Mouse (Mus musculus) left cerebral cortex, adult 18-20 months (tissue): ENCODE measurements around the gene Mthfsd. TPM values are rescaled to one million over a fixed set of nuclear protein-coding genes. Genes with fewer than 3 reads are reported as not detected.
"Not testable (repeated sequence)": the region's sequence is repeated elsewhere in the genome, so short reads cannot be mapped to it uniquely, and the experiment has no call there.

Source experiments
- DNase-seq, 2 experiments: peaks; one replicate each; pipeline ENCODE4 v3.0.0; 2021 to 2022; ENCODE audit warnings: low spot score in 2 of 2, mixed read lengths in 1 of 2
- long read RNA-seq, 2 experiments: library from polyadenylated mRNA; stranded (forward); transcript quantifications; one replicate each; pipeline ENCODE4 v2.0.0; 2021
- total RNA-seq, 2 experiments: library from RNA; stranded (reverse); gene quantifications; 2 replicates each; pipeline ENCODE4 v1.2.3; 2021

Mthfsd gene
- total RNA-seq: 10 to 100 TPM; 37.1 to 43.3 TPM
- long read RNA-seq, experiment 1, partial matches to known transcripts: 5 of 24 reads
- long read RNA-seq, experiment 1, other reads (novel, unspliced or antisense): 15 of 24 reads
- long read RNA-seq, experiment 2, partial matches to known transcripts: 2 of 22 reads
- long read RNA-seq, experiment 2, other reads (novel, unspliced or antisense): 18 of 22 reads

DNA sequence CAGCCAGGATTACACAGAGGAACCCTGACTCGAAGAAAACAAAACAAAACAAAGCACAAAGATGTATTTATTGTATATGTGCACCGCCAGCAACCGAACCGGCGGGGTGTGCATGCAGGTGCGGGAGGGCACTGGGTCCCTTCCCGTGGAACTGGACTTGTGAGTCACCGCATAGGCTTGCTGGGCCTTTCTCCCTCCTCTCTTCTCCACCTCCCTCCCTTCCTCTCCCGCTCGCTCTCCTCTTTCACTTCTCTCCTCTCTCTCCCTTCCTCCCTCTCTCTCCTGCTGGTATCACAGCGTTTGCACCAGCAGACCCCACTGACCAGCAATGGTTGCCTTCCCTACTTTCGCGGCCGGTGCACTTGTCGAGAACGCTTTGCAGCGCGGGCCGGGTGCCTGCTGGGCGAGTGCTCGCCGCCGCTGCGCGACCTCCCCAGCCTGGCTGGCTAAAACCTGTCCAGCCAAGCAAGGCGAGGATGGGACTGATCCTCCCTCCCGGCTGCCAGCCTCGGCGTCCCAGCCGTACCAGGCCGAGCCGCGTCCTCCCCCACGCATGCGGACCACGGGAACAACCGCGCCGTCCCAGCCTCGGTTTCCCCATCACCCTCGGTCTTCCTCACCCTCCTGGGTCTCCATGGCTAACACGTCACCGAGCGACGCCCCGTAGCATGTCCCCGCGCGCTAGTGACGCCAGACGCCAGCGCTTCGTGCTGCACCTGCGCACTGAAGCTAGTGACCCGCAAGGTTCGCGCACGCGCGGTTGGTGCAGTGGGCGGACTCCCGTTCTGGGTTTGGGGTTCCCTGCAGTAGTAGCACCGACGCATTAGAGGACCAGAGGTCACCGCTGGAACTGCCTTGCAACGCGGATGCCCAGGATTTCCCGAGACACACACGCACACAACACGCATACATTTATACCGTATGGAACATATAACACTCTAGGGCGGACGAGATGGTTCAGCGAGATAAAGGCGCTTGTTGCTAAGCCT is at the start of gene Mthfsd:
TSS of gene Mthfsd (minus strand) at position 725 of the 989 bp plus-strand sequence.
- DNase-seq: peak; percentile 99 to 100

DNA sequence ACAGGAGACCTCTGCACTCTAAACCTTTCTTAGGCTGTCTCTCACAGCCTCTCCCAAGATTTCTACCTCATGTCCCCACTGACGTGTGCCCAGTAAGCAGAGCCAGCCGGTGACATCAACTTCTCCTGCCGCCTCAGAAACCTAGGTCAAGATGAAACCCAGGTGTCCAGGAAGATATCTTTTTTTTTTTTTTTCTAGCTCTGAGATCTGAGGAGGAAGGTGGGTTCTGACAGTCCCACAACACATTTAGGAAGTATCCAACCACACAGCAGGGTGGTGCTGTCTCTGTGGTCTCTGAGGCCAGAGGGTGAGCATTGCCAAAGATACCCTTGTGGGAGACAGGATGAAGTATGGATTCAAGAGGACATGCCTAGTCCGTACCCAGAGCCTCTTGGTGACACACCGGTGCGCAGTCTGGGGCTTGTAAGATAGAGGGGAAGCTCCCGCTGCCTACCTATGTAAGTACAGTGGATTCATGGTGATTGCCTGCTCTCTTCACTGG is 48.8 kb upstream of the Mthfsd start:
- DNase-seq: no peak

DNA sequence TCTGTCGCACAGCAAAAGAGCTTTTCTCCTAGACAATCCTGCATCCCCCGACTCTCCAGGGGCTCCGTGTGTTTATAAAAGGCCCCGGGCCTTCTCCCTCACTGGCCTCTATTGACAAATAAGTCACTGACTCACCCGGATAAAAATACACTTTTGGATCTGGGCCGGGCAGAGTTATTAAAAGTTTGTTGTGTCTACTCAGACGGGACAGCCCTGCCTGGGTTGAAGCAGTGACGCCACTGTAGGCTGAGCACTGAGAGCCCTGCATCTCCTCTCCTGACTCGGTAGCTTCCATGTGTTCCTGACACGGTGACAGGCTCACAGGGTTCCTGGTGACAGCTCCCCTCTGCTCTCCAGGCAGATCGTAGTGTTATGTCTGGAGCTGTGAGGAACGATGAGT is 44.2 kb upstream of the Mthfsd start:
- DNase-seq: no peak

DNA sequence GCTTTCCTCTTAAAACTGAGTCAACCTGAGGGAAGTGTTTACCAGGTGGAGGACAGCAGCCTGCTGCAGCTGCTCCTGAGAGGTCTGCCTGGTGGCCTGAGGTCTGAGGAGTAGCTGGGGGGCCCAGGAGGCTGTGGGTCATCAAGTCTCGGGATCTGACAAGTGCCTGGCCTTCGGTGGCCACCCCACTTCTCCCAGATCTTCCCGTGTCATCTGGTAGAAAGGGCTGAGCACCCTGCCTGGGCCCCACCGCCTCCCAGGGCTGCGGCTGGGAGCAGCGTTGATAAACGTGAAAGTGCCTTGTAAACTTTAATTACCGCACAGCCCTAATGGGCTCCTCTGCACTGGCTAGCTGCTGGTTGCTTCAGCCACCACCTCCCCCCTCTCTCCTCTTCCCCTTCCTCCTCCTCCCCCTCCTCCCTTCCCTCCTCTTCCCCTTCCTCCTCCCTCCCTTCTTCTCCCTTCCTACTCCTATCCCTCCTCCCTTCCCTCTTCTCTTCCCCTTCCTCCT is 40.4 kb upstream of the Mthfsd start:
- DNase-seq: no peak

DNA sequence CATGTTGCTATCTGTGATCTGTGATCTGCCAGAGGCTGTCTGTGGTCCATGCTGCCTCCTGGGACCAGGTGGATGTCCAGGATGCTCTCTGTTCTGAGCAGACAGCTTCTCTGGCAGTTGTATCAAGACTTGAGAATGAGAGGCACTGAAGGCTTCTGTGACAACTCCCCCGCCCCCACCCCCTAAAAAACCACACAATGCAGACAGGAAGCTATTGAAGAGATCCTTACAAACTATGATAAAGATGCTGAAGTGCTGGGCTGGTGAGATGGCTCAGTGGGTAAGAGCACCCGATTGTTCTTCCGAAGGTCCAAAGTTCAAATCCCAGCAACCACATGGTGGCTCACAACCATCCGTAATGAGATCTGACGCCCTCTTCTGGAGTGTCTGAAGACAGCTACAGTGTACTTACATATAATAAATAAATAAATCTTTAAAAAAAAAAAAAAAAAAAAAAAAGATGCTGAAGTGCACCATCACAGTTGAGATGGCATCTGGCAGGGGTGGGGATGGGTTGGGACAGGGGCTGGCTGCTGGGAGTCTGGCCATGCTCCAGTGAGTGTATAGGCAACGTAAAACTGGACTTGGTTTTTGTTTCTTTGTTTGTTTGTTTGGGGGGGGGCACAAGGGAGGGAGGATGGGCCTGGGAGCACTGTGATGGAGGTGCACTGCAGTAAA is 37.4 kb upstream of the Mthfsd start:
- DNase-seq: not testable (repeated sequence)

DNA sequence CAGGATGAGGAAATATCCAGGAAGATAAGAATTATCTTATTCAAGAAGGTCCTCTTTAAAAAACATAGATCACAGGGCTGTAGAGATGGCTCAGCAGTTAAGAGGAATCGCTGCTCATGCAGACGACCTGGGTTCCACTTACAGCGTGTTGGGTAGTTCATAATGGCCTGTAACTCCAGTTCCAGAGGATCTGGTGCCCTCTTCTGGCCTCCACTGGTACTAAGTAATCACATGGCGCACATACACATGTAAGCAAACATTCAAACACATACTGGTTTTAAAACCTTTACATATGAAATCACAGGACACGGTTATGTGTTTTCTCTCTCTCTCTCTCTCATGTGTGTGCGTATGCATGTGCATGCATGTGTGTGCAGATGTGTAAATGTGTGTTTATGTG is 28.7 kb upstream of the Mthfsd start:
- no peak for DNase-seq

DNA sequence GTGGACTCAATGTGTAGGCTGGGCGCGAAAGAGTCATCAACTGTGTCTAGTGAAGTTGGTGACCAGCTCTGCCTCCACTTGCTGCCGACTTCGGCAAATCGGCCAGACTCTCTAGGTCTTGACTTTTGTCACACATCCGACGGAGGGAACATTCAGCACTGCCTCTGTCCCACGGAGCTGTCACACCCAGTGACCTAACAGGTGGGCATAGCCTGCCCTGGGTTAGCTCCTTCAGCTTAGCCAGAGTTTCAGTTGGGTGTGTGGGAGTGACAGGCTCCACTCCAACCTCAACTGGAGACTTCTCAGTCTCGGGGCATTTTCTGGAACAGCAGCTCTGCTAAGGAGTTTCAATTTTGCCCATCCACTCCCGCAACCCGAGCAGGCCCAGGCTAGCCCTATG is 26.3 kb upstream of the Mthfsd start:
- DNase-seq: no peak

DNA sequence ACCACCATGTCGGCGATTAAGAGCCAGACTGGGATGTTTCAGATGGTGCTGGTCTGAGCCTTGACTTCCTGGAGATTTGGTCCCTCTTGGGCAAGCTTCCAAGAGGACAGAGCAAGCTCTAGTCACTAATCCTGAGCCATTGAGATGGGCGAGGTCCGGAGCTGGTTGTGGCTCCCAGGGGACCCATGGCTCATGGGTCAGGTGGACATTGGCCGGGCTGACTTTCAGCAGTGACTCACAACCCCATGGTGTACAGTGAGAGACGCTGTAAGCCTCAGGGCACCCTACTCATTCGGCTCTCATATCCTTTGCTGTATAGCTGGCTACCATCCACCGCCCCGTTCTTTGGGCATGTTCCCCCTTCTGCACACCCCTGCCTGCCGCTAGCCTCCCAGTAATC is 25.9 kb upstream of the Mthfsd start:
- DNase-seq: no peak

DNA sequence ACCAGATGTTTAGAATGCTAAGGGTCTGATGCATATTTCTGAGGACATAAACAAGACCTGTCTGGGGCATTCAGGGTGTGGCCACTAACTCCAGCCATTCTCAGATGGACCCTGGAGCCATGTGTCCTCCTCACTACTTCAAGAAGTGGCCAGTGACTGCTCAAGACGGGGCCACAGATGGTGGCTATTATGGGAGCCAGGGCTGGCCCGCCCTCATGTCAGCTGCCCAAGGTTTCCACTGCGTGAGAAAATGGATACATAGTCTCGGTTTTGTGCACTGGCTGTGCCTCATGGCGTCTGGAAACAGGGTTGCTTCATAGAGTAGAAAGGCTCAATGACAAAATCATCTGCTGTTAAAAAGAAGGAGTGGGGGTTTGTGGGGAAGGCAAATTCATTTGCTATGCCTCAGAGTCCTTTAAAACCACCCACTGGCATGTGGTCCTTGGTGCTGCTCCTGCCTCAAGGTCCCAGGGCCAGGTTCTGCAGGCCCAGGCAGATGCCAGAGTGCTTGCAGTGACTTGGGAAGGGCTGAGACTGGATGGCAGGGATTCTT is 24.8 kb upstream of the Mthfsd start:
- DNase-seq: no peak

DNA sequence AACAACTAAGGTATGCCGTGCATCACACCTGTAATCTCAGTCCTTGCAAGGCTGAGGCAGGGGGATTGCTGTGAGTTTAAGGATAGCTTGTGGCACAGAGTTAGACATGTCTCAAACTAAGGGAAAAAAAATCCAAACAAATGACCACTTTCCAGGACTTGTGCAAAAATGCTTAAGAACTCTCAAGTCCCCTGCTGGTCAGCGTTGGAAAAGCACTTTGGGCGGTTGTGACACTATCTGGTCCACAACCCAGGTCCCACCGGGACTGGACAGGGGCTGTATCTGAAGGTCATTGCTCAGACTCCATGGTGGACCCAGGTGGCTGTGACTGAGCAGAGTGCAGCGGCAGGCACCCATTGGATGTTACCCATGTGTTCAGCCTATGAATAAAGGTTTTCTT is 22.3 kb upstream of the Mthfsd start:
- DNase-seq: no peak

DNA sequence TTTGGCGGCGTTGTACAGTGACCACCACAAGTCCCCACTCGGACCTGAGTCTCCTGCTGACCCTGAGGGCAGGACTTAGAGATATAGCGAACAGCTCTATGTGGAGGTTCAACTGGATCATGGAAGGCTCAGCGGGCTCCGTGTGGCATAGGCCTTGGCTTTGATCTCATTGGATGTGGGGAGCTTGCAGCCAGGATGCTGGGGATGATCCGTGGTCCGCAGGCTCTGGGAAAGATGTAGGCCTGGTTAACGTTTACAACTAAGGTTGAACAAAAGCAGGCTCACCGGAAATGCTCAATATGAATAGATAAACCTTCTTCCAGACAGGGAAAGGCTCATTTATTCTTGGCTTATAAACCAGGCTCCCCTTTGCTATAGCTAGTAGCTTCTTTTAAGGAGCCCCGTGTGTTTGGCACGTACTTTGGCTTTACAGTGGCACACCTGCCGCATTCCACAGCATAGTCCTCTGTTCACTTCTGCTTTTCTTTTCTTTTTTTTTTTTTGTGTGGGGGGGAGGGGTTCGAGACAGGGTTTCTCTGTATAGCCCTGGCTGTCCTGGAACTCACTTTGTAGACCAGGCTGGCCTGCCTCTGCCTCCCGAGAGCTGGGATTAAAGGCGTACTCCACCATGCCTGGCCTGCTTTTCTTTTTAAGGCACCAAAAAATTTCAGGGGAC is 21.2 kb upstream of the Mthfsd start:
- DNase-seq: no peak

DNA sequence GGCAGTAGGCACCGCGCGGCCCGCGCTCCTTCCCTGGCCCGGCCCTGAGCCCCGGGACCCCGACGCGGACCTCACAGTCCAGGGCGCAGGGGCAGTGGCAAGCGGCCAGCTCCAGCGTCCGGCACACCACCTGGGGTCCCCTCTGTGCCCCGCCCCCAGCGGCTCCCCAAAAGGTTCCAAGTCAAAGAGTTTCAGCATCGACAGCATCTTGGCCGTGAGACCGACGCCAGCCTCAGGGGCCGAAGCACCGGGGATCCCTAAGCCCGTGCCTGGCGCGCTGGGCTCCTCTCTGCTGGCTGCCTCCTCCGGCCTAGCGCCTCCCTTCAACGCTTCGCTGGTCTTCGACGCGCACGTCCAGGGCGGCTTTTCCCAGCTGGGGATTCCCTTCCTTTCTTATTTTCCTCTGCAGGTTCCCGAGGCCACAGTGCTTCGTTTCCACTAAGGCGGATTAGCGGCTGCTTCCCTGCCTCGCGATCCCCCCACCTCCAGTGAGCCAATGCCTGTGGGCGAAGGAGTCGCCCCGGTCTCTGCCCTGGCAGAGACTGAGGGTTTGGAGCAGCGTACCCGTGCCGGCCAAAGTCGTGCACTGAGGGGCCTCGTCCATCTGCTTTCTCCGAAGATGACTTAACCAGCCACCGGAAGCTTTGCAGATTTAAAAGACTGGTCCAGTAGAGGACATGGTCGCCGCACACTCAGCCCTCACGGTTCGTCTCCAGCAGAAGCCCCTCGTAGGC is 20.5 kb upstream of the Mthfsd start:
- no peak for DNase-seq

DNA sequence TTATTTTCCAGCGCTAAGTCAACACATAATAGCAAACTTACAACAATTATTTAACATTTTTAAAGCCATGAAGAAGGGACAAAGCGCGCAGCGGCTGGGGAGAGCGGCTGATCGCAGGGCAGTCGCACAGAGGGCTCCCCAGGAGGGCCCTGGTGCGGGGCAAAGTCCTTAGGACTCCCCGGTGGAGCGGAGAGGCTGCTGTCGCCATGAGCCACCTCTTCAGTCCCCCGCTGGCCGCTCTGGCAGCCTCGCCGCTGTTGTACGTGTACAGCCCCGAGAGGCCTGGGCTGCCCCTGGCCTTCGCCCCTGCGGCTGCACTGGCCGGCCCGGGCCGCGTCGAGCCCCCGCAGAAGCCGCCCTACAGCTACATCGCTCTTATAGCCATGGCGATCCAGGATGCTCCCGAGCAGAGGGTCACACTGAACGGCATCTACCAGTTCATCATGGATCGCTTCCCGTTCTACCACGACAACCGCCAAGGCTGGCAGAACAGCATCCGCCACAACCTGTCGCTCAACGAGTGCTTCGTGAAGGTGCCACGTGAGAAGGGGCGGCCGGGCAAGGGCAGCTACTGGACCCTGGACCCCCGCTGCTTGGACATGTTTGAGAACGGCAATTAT is 19.7 kb upstream of the Mthfsd start, which contains the start of gene Foxl1:
TSS of gene Foxl1 (plus strand) at position 185 of the 620 bp plus-strand sequence.
- no peak for DNase-seq

DNA sequence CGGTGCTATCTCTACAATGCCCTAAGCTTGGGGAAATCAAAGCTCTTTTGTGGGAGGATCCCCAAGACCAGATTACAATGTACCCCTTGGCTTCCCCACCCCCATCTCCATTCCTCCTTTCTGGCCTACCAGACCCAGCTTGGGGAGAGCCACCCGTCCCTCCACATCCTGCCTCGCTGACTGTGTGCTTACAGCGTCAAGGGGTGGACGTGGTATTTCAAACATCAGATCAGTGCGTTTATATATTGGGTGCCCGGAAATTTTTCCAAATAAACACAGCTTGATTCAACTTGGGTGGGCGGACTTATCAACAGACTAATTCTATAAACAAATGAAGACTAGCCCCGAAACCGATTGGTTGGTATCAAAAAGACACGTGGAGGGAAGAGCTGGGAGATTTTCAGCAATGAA is 19.1 kb upstream of the Mthfsd start:
- DNase-seq: no peak

DNA sequence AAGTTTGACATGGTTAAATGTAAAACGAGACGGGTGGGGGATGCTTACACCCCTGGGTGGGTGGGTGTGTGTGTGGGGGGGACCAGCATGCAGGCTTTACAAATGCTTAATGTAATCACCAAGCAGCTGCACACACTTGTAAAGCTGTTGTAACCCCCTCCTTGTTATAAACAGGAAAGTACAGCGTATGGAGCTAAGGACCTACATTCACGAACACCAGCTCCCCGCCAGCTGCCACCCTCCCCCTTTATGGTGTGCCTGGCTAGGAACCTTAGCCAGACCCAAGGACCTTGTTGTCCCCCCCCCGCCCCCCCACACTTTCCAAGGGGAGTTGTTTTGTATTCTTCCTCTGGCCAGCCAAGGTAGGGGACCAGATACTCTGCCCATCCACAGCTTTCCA is 18.5 kb upstream of the Mthfsd start:
- no peak for DNase-seq

DNA sequence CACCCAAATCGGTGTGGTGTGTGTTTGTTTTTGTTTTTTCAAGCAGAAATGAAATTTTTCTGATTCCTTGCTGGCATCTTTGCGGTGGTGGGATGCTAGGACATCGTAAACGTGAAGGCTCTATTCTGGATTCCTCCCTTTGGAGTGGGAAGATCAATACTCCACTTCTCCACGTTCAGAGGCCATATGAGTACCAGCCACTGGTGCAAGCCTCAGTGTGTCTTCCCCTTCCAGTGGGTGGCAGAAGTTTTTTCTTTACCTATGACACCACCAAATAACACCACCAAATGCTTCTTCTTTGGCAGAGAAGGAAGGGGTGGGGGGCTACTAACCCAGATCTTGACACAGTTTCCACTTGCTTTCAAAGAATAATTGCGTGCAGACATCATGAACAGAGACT is 18.0 kb upstream of the Mthfsd start:
- DNase-seq: no peak

DNA sequence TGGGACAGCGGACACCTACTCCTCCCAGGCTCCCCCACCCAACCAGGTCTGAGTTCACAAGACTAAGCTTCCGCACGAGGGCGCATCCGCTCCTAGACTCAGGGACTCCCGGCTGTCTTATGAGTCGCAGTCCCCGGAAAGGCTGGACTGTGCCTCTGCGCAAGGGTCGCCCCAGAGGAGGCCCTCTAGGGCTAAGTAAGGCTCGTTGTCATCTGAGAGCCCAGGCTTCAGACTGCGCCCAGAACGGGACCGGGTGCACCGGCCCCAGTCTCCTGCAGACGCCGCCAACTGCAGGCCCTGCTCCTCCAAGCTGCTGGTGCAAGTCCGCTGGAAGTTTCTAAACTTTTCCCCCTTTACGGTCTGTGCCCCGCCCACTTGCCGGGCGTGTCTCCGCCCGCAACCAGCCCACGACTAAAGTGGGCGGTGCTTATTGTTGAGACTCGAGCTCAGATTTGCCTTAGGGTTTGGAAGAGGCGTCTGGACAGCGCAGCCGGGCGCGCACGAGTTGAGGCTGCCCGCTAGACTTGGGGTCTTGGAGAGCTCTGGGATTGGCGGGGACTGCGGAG is 17.2 kb upstream of the Mthfsd start:
- DNase-seq: peak; percentile 40 to 48

DNA sequence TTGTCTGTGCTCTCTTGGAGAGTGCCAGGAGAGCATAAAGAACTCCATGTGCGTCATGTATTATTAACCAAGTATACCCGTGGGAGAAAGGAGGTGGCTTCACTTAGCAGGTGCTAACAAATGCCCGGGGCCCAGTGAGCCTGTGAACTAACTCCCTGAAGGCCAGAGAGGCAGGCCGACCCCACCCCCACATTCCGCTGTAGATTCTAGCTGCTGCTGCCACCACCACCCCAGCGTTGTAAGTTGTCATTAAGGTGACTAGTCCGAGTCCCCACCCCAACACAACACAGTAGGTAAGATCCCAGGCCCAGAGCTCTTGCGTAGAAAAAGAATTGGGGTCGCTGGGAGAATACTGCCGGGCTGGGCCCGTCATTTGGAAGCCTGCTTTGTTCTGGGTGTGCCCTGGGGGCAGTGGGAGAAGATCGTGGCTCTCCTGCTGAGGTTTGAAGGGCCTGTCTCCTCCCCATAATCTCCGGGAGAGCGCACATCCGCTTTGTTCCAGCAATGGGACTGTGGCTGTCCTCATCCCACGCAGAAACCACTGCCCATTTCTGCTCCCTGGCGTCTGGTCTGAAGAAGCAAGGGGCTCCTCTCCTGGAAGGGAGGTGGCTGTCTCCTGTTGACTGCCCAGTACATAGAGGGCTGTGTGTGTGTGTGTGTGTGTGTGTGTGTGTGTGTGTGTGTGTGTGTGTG is 16.5 kb upstream of the Mthfsd start:
- no peak for DNase-seq
